Mouse (Mus musculus) CH12.LX (cell line): ENCODE results near the gene Ppp2ca.

Experiments used
- CHD1 ChIP-seq: IDR thresholded peaks from 2 replicates; pipeline ENCODE4 v1.6.1; 2012; ENCODE audit warnings: low read depth, low read length, improper control_type of control experiment, inconsistent platforms
- CTCF ChIP-seq, 2 experiments: IDR thresholded peaks in 1 of 2; conservative IDR thresholded peaks in 1 of 2; 2 replicates each; pipeline ENCODE4 v1.5.1; 2011 to 2012; ENCODE audit warnings: low read depth in 2 of 2, low read length in 2 of 2, improper control_type of control experiment in 1 of 2, inconsistent platforms in 1 of 2, mild to moderate bottlenecking in 1 of 2, moderate library complexity in 1 of 2
- E2F4 ChIP-seq: IDR thresholded peaks from 2 replicates; pipeline ENCODE4 v1.6.1; 2011; ENCODE audit warnings: low read depth, low read length, improper control_type of control experiment; ENCODE audit not compliant: insufficient replicate concordance
- ELF1 ChIP-seq: IDR thresholded peaks from 2 replicates; pipeline ENCODE4 v1.6.1; 2014; ENCODE audit warnings: low read depth, mild to moderate bottlenecking, inconsistent platforms, low read length, improper control_type of control experiment
- EP300 ChIP-seq: IDR thresholded peaks from 2 replicates; pipeline ENCODE4 v1.6.1; 2011; ENCODE audit warnings: low read length, improper control_type of control experiment
- GABPA ChIP-seq: IDR thresholded peaks from 2 replicates; pipeline ENCODE4 v1.6.1; 2012; ENCODE audit warnings: low read depth, low read length, improper control_type of control experiment, inconsistent platforms; ENCODE audit not compliant: insufficient replicate concordance
- JUN ChIP-seq: IDR thresholded peaks from 2 replicates; pipeline ENCODE4 v1.6.1; 2011; ENCODE audit warnings: low read depth, mild to moderate bottlenecking, low read length, improper control_type of control experiment, moderate library complexity; ENCODE audit not compliant: insufficient read depth
- JUND ChIP-seq: conservative IDR thresholded peaks from 2 replicates; pipeline ENCODE4 v1.6.1; 2011; ENCODE audit warnings: low read depth, low read length, improper control_type of control experiment
- MAX ChIP-seq: IDR thresholded peaks from 2 replicates; pipeline ENCODE4 v1.6.1; 2011; ENCODE audit warnings: low read length, improper control_type of control experiment
- PAX5 ChIP-seq: IDR thresholded peaks from 2 replicates; pipeline ENCODE4 v1.6.1; 2012; ENCODE audit warnings: low read length, inconsistent platforms, mixed read lengths
- POLR2A ChIP-seq: IDR thresholded peaks from 2 replicates; pipeline ENCODE4 v1.6.1; 2011; ENCODE audit warnings: low read depth, mild to moderate bottlenecking, improper control_type of control experiment, low read length
- TCF12 ChIP-seq: IDR thresholded peaks from 2 replicates; pipeline ENCODE4 v1.6.1; 2014; ENCODE audit warnings: low read depth, mild to moderate bottlenecking, inconsistent platforms, low read length, improper control_type of control experiment
- USF1 ChIP-seq: IDR thresholded peaks from 2 replicates; pipeline ENCODE4 v1.6.1; 2014; ENCODE audit warnings: low read depth, mild to moderate bottlenecking, inconsistent platforms, low read length, improper control_type of control experiment
- USF2 ChIP-seq: conservative IDR thresholded peaks from 2 replicates; pipeline ENCODE4 v1.6.1; 2011; ENCODE audit warnings: low read depth, low read length, improper control_type of control experiment

DNA sequence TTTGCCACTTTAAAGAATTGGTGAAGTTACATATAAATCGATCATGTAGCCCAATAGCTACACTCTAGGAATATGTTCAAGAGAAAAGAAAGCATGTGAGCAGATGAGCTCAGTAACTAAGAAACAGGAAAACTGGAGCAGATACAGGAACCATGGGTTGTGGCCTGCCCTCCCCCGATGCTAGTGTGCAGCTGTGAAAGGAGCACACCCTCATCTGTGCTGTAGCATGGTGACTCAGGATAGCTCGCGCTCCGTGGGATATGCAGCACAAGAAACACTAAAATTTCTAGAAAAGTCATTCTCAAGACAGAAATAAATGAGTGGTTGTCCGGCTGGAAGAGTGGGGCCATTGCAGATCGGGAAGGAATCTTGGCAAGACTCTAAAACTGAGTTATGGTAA is 18.7 kb downstream of the Ppp2ca start:
- TF ChIP-seq USF1 (no peak), TCF12 (no peak), CTCF (conservative IDR thresholded peaks at IDR 0.05 in 1 of 2, IDR thresholded peaks at IDR 0.05 in 1 of 2; ENCODE audit: low read depth in 2 of 2, low read length in 2 of 2) (no peak), JUN (no peak), EP300 (no peak), GABPA (no peak), JUND (no peak), MAX (no peak), POLR2A (no peak), USF2 (no peak), ELF1 (no peak), CHD1 (no peak), E2F4 (no peak), PAX5 (no peak)
